Mouse (Mus musculus) large intestine, adult 2 months (tissue): Measurements from ENCODE around the gene Atg10. TPM values are rescaled to one million over a fixed set of nuclear protein-coding genes. Genes with fewer than 3 reads are reported as not detected.

ENCODE experiments used
- DNase-seq: peaks from one replicate; pipeline ENCODE4 v3.0.0-alpha.2; 2012; ENCODE audit warnings: low read depth, low spot score
- WGBS: fragments of 180-500 bp; shearing (Covaris S2); methylation state at CpG from one replicate; pipeline ENCODE4 v1.1.7; 2018; 5-methylcytosine and 5-hydroxymethylcytosine counted together
- polyA plus RNA-seq: library from polyadenylated mRNA; depleted of rRNA; stranded (reverse); fragments of >200 nt; gene quantifications from 2 replicates; pipeline ENCODE4 v1.2.3, GENCODE M21; 2012; rRNA removed

The Atg10 gene
- polyA plus RNA-seq, 1 experiment, result 1.0 TPM

DNA sequence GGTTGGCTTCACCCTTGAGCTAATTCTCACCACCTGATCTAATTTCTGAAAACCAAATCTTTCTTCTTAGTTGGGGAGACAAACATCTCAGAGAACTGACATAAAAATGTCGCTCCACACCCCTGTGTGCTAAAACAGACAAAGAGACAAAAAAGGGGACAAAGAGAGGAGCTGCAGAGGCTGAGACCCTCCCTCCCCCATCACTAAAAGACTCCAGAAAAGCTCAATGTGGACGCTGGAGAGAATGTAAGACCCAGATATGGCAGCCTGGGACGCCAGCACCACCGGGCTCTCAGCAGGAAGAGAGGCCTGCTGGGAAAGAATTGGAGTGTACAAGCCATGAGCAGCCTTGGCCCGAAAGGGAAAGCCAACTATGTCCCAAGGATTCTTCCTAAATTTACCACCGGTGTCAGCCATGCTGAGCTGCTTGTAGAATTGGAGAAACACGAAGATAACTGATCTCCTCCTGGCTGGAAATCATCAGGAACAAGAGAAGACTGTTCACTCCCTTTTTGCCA, 310.0 kb downstream of the Atg10 start:
- WGBS, result 70% methylated on average over 7 of the region's 7 CpGs
- DNase-seq, result no peak

- 82% methylated on average over 17 of the region's 17 CpGs for WGBS
- DNase-seq, result no peak
These were observed 310.8 kb downstream of the Atg10 start for GRCm38 (mm10) chr13:90912760-90913674.

- 93% methylated on average over 12 of the region's 12 CpGs for WGBS
- no peak for DNase-seq
These were observed 316.4 kb downstream of the Atg10 start for GRCm38 (mm10) chr13:90907376-90907775.

DNA sequence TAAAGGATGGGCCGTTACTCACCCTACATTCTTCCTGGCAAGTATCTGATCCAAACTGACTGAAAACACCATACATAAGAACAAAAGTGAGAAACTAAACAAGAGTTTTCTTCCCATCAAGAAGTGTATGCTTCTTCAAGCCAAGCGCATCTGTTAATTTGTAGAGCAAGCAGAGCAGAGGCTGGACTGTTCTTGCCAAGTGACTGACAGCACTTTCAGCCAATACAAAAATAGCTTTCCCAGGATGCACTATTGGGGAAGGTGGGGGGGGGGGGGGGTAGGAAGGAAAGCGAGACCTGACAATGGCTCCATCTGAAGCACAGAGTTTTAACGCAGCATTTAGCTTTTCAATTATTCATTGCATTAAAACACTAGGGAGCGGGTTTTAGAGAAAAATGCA, 318.6 kb downstream of the Atg10 start, which contains the start of gene Atp6ap1l:
TSS of gene Atp6ap1l (minus strand) at position 180 of the 400 bp plus-strand sequence.
- DNase-seq, result no peak
- 92% methylated on average over 5 of the region's 5 CpGs for WGBS

- 85% methylated on average over 12 of the region's 12 CpGs for WGBS
- no peak for DNase-seq
These were observed 326.9 kb downstream of the Atg10 start for GRCm38 (mm10) chr13:90896821-90897220.

DNA sequence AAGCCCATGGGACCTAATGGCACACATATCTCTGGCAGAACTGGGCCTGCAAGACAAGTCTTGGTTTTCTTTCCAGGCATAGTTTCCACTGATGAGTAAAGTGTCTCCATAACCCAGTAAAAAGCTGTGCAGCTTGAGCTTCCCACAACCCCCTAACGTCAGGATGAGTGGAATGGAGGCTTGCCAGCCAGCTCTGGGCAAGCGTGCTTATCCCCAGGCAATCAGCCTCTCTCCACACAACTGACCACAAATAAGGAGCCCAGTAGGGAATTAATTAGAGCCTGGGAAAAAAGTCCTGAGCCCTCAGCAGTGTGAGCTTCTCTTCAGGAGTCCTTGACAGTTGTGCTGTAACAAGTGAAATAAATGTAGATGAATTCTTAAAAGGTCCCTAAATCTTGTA, 327.7 kb downstream of the Atg10 start:
- no peak for DNase-seq
- 52% methylated on average over 2 of the region's 2 CpGs for WGBS

GRCm38 (mm10) chr13:90894819-90895218, 328.9 kb downstream of the Atg10 start:
- DNase-seq, result no peak
- 87% methylated on average over 4 of the region's 4 CpGs for WGBS

- no peak for DNase-seq
- 91% methylated on average over 5 of the region's 5 CpGs for WGBS
These were observed 333.7 kb downstream of the Atg10 start for GRCm38 (mm10) chr13:90890111-90890510.

GRCm38 (mm10) chr13:90886568-90886983, 337.2 kb downstream of the Atg10 start:
- peak; percentile 16 for DNase-seq
- 1% methylated on average over 18 of the region's 18 CpGs for WGBS

DNA sequence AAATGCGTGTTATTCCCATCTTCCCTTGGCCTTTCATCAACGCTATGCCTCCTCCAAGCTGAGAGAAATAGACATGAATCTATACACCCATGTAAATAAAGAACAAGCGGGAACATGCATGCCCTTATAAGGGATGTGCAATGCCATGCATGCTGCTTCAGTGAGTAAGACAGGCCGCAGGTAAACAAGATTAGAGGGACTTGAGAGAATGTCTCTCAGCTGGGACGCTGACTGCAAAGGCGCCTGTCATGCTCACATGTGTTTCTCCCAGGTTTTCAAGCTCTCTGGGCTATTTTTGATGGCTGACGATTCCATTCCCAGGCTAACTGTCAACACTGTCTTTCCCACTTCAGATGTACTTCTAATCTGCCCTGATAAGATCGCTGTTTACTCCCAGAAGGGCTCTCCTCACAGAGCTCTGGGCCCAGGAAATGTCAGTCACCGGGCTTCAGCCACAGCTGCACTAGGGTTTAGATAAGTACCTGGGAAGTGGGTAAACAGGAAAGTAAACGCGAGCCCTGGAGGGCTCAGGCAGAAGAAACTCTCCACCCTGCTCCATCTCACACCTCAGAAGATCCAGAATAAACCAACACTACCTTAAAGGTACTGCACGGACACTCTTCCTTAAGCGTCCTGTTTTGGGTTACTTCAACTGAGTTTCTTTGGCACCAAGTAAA, 337.8 kb downstream of the Atg10 start:
- 47% methylated on average over 13 of the region's 13 CpGs for WGBS
- DNase-seq, result no peak

Other genes starting within 250 kb of the Atg10 start
- 8.2 and 9.7 TPM in 2 replicates for gene Ssbp2, start 236.3 kb upstream of the Atg10 start, polyA plus RNA-seq